Mouse (Mus musculus) stomach, embryonic 14.5 days (tissue): ENCODE results near the gene H1fx. TPM values are rescaled to one million over a fixed set of nuclear protein-coding genes. Genes with fewer than 3 reads are reported as not detected.
"Not testable (repeated sequence)": the region's sequence is repeated elsewhere in the genome, so short reads cannot be mapped to it uniquely, and the experiment has no call there.

ENCODE experiments used
- ATAC-seq: fragments of 200-750 bp; cut with Nextera tagmentation; 2 replicates; pipeline ENCODE4 v1.8.0; 2017; ENCODE audit warnings: low read depth, moderate TSS enrichment; ENCODE audit not compliant: insufficient number of reproducible peaks, insufficient read depth, low FRiP score
- H3K27ac ChIP-seq: fragments of 300-500 bp; sonication (generic); 2 replicates; pipeline ENCODE4 v1.5.1; 2014; ENCODE audit warnings: mild to moderate bottlenecking, low read length, moderate library complexity, mixed read lengths
- H3K27me3 ChIP-seq: fragments of 300-500 bp; sonication (generic); 2 replicates; pipeline ENCODE4 v1.6.1; 2014; ENCODE audit warnings: low read length, control low read depth, mixed read lengths; ENCODE audit not compliant: control insufficient read depth, insufficient read depth
- H3K36me3 ChIP-seq: fragments of 300-500 bp; sonication (generic); 2 replicates; pipeline ENCODE4 v1.6.1; 2014; ENCODE audit warnings: mild to moderate bottlenecking, control low read depth, low read length, moderate library complexity, mixed read lengths; ENCODE audit not compliant: control insufficient read depth, insufficient read depth
- H3K4me1 ChIP-seq: fragments of 300-500 bp; sonication (generic); 2 replicates; pipeline ENCODE4 v1.6.1; 2014; ENCODE audit warnings: low read length, control low read depth, mixed read lengths; ENCODE audit not compliant: control insufficient read depth, insufficient read depth
- H3K4me2 ChIP-seq: fragments of 300-500 bp; sonication (generic); replicated peaks from 2 replicates; pipeline ENCODE4 v1.6.1; 2014; ENCODE audit warnings: low read depth, low read length, control low read depth
- H3K4me3 ChIP-seq: fragments of 300-500 bp; sonication (generic); 2 replicates; pipeline ENCODE4 v1.5.1; 2014; ENCODE audit warnings: low read depth, low read length, control low read depth
- H3K9ac ChIP-seq: fragments of 300-500 bp; sonication (generic); replicated peaks from 2 replicates; pipeline ENCODE4 v1.6.1; 2014; ENCODE audit warnings: low read depth, mild to moderate bottlenecking, control low read depth, low read length, moderate library complexity, mixed read lengths
- H3K9me3 ChIP-seq: fragments of 300-500 bp; sonication (generic); 2 replicates; pipeline ENCODE4 v1.6.1; 2016; ENCODE audit warnings: low read depth, low read length, control low read depth; ENCODE audit not compliant: control insufficient read depth
- WGBS: fragments of 180-500 bp; shearing (Covaris S2); extraction: QIAGEN DNeasy Blood & Tissue Kit; methylation state at CpG from one replicate; pipeline ENCODE4 v1.1.7; 2014; 5-methylcytosine and 5-hydroxymethylcytosine counted together
- microRNA-seq: library from miRNA; unstranded; fragments of <30 nt; microRNA quantifications from one replicate; pipeline ENCODE4, GENCODE M21; 2016
- polyA plus RNA-seq: library from polyadenylated mRNA; unstranded; fragments of >200 nt; fragmentation: Nextera tagmentation; extraction: Ambion mirVana; gene quantifications from 2 replicates; pipeline ENCODE4 v1.2.1, GENCODE M21; 2014

The H1fx gene
- polyA plus RNA-seq, 1 experiment from 2014 or later, result 19.6 TPM

DNA sequence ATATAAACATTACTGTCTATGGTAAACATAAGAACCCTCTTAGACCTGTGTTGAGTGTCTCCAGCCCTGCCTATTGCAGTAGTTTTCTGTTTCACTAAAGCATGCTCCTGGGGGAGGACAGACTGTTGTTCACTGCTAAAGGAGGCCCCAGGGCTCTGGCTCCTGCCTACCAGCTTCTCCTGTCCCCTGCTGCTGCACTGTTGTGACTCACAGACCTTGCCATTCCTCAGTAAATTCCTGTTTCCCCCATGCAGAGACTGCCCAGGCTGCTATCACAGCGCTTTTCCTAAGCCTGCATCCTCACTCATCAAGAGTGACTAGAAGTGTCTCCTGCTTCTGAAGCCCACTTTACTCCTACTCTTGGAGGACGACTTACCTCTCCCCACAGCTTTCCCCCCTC, 11.4 kb downstream of the H1fx start:
- H3K4me1 ChIP-seq, result no peaks in the 10 kb centered on the region
- no peak overlapping the region for H3K27ac ChIP-seq
- no peaks in the 10 kb centered on the region for H3K9me3 ChIP-seq
- no peak overlapping the region for H3K4me2 ChIP-seq
- no peak overlapping the region for H3K9ac ChIP-seq
- 30% methylated on average over 2 of the region's 2 CpGs for WGBS
- no peak overlapping the region for H3K4me3 ChIP-seq
- H3K27me3 ChIP-seq, result no peaks in the 10 kb centered on the region
- no peaks in the 10 kb centered on the region for H3K36me3 ChIP-seq
- no peak for ATAC-seq

DNA sequence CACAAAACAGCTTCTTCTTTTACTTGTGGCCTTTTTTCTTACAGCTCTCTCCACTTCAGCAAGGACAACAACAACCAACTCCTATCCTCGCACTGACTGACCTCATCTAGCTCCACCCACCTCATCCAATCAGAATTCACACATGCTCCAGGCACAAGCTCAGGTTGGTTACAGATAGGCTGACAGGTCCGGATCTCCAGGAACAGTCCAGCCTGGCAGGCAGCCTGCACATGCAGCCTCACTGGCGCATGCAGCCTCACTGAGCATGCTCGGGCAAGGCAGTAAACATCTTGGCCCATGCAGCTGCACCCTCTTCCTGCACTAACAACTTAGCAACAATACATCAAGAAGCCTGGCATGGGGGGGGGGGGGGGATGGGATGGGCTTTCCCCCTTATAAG, 19.0 kb downstream of the H1fx start:
- H3K4me2 ChIP-seq, H3K27me3 ChIP-seq, H3K9ac ChIP-seq, H3K36me3 ChIP-seq, H3K27ac ChIP-seq, H3K4me3 ChIP-seq, ATAC-seq, H3K4me1 ChIP-seq, H3K9me3 ChIP-seq: not testable (repeated sequence)
- WGBS, result 58% methylated on average over 4 of the region's 4 CpGs

DNA sequence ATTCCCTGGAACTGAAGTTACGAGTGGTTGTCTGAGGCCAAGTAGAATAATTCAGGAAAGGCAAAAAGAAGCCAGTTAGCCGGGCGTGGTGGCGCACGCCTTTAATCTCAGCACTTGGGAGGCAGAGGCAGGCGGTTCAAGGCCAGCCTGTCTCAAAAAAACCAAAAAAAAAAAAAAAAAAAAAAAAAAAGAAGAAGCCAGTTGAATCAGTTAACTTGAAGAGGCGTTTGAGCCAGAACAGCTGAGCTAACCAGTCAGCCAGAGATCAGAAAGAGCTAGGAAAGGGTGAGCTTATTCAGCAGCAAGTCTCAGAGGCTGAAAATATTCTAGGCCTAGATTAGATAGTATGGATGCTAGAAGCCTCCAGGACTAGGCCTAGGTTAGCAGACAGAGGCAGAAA, 39.3 kb downstream of the H1fx start:
- no peaks in the 10 kb centered on the region for H3K36me3 ChIP-seq
- ATAC-seq, result no peak
- H3K9me3 ChIP-seq, result no peaks in the 10 kb centered on the region

DNA sequence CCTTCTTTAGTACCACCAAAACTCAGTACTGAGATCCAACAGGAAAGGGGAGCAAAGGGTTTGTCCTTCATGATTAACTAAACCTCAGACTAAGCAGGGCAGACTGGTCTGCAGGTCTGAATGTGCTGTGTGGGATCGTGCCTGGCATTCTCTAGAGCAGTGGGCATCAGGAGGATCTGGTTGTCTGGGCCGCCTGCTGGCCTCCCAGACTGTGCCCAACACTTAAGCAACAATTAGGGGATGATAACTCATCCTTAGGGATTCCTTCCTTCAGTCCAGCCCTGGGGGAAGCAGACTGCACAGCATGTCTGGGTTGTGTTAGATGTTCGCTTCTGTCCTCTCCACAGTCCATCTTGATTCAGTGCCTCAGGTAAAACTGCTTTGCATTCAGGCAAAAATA, 42.5 kb downstream of the H1fx start:
- no peak overlapping the region for H3K4me3 ChIP-seq

More for the DNA sequence above, 39.3 kb downstream of the H1fx start:
- H3K4me3 ChIP-seq, result no peak overlapping the region
- no peak overlapping the region for H3K27ac ChIP-seq
- H3K9ac ChIP-seq, result no peak overlapping the region
- no peak overlapping the region for H3K4me2 ChIP-seq
- 76% methylated on average over 7 of the region's 7 CpGs for WGBS
- no peaks in the 10 kb centered on the region for H3K27me3 ChIP-seq
- H3K4me1 ChIP-seq, result no peaks in the 10 kb centered on the region; the same call in 1 of the 2 replicates

DNA sequence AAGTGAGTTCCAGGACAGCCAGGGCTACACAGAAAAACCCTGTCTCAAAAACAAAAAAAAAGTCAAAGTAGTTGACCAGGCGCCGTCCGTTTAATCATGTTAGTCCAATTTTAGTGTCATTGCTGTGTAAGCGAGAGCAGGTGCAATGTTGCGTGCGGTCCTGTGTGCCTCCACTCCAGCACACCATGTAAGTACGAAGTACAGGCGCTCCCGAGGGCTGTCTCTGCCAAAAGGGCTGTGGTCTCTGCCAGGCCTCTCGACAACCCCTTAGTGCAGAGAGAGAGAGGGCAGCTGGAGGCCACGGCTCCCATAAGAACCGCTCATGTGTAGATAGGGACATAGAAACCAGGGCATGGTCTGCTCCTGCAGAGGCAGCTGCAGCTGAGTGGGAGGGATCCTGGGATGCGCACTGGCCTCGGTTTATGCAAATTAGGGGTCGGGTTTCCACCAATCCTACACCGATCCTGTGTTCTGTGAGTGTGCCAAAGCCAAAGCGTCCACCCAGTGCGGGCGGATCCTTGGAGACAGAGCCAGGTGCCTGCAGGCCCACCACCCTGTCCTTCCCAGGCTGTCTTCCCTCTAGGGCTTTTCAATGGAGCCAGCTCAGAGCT, 44.2 kb downstream of the H1fx start:
- ATAC-seq, result peak; percentile 95

More for the DNA sequence above, 42.5 kb downstream of the H1fx start:
- H3K9me3 ChIP-seq, result no peaks in the 10 kb centered on the region
- H3K27me3 ChIP-seq, result no peaks in the 10 kb centered on the region
- H3K36me3 ChIP-seq, result peaks cover 25% of the 10 kb centered on the region
- H3K9ac ChIP-seq, result no peak overlapping the region
- no peak overlapping the region for H3K27ac ChIP-seq
- WGBS, result 88% methylated on average over 3 of the region's 3 CpGs
- no peak for ATAC-seq
- H3K4me2 ChIP-seq, result no peak overlapping the region
- no peaks in the 10 kb centered on the region; the same call in 1 of the 2 replicates for H3K4me1 ChIP-seq

DNA sequence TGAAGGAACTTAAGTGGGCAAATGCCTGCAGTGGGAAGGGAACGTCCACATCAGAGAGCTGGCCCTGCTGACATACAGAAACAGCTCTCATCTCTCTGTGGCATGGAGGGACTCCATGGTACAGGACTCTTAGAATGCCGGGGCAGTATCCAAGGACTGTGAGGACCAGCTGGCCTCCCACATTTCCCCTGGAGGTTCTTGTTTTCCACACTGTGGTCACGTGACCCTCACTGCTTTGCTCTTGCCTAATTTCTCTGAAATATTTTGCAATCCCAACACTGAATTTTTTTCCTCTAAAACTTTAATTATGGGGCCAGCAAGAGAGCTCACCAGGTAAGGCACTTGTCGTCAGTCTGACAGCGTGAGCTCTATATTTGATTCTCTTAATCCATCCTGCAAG, 46.4 kb downstream of the H1fx start:
- H3K9ac ChIP-seq, result no peak overlapping the region
- peaks cover 47% of the 10 kb centered on the region for H3K36me3 ChIP-seq
- WGBS, result 86% methylated on average over 5 of the region's 5 CpGs
- no peak for ATAC-seq
- H3K4me2 ChIP-seq, result no peak overlapping the region
- H3K4me3 ChIP-seq, result no peak overlapping the region
- H3K4me1 ChIP-seq, result no peaks in the 10 kb centered on the region; the same call in 1 of the 2 replicates
- H3K27ac ChIP-seq, result no peak overlapping the region
- H3K27me3 ChIP-seq, result no peaks in the 10 kb centered on the region
- H3K9me3 ChIP-seq, result no peaks in the 10 kb centered on the region

More for the DNA sequence above, 44.2 kb downstream of the H1fx start:
- Histone ChIP-seq H3K4me2 (no peak overlapping the region), H3K27ac (no peak overlapping the region), H3K4me3 (no peak overlapping the region), H3K4me1 (no peaks in the 10 kb centered on the region; the same call in 1 of the 2 replicates), H3K27me3 (no peaks in the 10 kb centered on the region), H3K9me3 (no peaks in the 10 kb centered on the region), H3K9ac (no peak overlapping the region), H3K36me3 (peaks cover 39% of the 10 kb centered on the region)
- 35% methylated on average over 19 of the region's 19 CpGs for WGBS

Small RNA genes lying within 50 kb of the gene (microRNA-seq; reads per million reads assigned to microRNA genes)
- gene Gm47286, result not detected

Other genes starting within 250 kb of the H1fx start
- gene Gp9, start 203.6 kb downstream of the H1fx start, polyA plus RNA-seq, result 0.68 and 0.80 TPM in 2 replicates
- 10.9 and 14.9 TPM in 2 replicates for gene Rab43, start 169.5 kb downstream of the H1fx start, polyA plus RNA-seq
- 2.8 and 3.5 TPM in 2 replicates for gene Gm45140, start 145.8 kb downstream of the H1fx start, polyA plus RNA-seq
- 38.1 and 52.8 TPM in 2 replicates for gene Isy1, start 142.8 kb downstream of the H1fx start, polyA plus RNA-seq
- 1,146 and 1,207 TPM in 2 replicates for gene Cnbp, start 130.5 kb downstream of the H1fx start, polyA plus RNA-seq
- gene Copg1, start 93.8 kb downstream of the H1fx start, polyA plus RNA-seq, result 164 and 169 TPM in 2 replicates
- 43.9 and 52.1 TPM in 2 replicates for gene Hmces, start 67.7 kb downstream of the H1fx start, polyA plus RNA-seq
- gene Rab7, start 63.6 kb upstream of the H1fx start, polyA plus RNA-seq, result 246 and 251 TPM in 2 replicates
- 373 and 402 TPM in 2 replicates for gene Rpn1, start 102.8 kb upstream of the H1fx start, polyA plus RNA-seq
- 3.3 and 3.5 TPM in 2 replicates for gene Gata2, start 212.3 kb upstream of the H1fx start, polyA plus RNA-seq
- not detected in 2 replicates for gene Dnajb8, start 240.6 kb upstream of the H1fx start, polyA plus RNA-seq